Comparison of ENCODE assay signal across 10 mouse cellular contexts in genomic region chr13:93840146-93840545, GRCm38 (mm10).
DNase-seq lines count a peak whose midpoint lies in the region; ATAC-seq lines count a peak whose summit lies in the region.
"Had no signal": no experiment of that assay in that cellular context is flagged by ENCODE, and none has a peak within 500 bp of the region (broad histone marks: within the 10 kb centered on the region; RNA-seq: fewer than 3 reads in every experiment).

No protein-coding gene starts in this region.

- no peak for ATAC-seq in forebrain, embryonic 12.5 days (ENCODE audit: low FRiP score)
- ATAC-seq in forebrain, embryonic 11.5 days (replicated peaks; ENCODE audit: low FRiP score), result no peak
- ATAC-seq in midbrain, embryonic 12.5 days (ENCODE audit: low FRiP score, low read depth), result no peak
- no peak for ATAC-seq in midbrain, embryonic 16.5 days

- 74% methylated on average over 2 of the region's 2 CpGs for WGBS in forebrain, embryonic 12.5 days
- 86% methylated on average over 2 of the region's 2 CpGs for WGBS in forebrain, embryonic 11.5 days
- WGBS in midbrain, embryonic 12.5 days, result 71% methylated on average over 2 of the region's 2 CpGs
- 72% methylated on average over 2 of the region's 2 CpGs for WGBS in midbrain, embryonic 16.5 days

- H3K27me3 ChIP-seq in forebrain, embryonic 12.5 days, result peaks cover 3% of the 10 kb centered on the region; the same call in 1 of the 2 replicates
- H3K27me3 ChIP-seq in forebrain, embryonic 11.5 days (ENCODE audit: control insufficient read depth, insufficient read depth, low read length), result no peaks in the 10 kb centered on the region
- H3K27me3 ChIP-seq in midbrain, embryonic 12.5 days, result no peaks in the 10 kb centered on the region; the same call in 1 of the 2 replicates
- H3K27me3 ChIP-seq in midbrain, embryonic 16.5 days (ENCODE audit: control insufficient read depth, insufficient read depth, low read depth, low read length), result no peaks in the 10 kb centered on the region

- no peaks in the 10 kb centered on the region for H3K36me3 ChIP-seq in forebrain, embryonic 12.5 days (replicated peaks)
- H3K36me3 ChIP-seq in forebrain, embryonic 11.5 days (ENCODE audit: control insufficient read depth, insufficient read depth, low read length), result no peaks in the 10 kb centered on the region
- H3K36me3 ChIP-seq in midbrain, embryonic 12.5 days, result no peaks in the 10 kb centered on the region
- no peaks in the 10 kb centered on the region for H3K36me3 ChIP-seq in midbrain, embryonic 16.5 days (ENCODE audit: control insufficient read depth, insufficient read depth, low read length)

- H3K4me3 ChIP-seq in forebrain, embryonic 12.5 days (replicated peaks), result no peak overlapping the region
- H3K4me3 ChIP-seq in forebrain, embryonic 11.5 days (ENCODE audit: low read depth, low read length), result no peak overlapping the region
- H3K4me3 ChIP-seq in midbrain, embryonic 12.5 days, result no peak overlapping the region
- H3K4me3 ChIP-seq in midbrain, embryonic 16.5 days (ENCODE audit: low read depth, low read length), result no peak overlapping the region

- no peak overlapping the region for H3K4me2 ChIP-seq in forebrain, embryonic 12.5 days
- no peak overlapping the region for H3K4me2 ChIP-seq in forebrain, embryonic 11.5 days (ENCODE audit: low read depth, low read length, severe bottlenecking)
- no peak overlapping the region for H3K4me2 ChIP-seq in midbrain, embryonic 12.5 days (replicated peaks)
- H3K4me2 ChIP-seq in midbrain, embryonic 16.5 days (ENCODE audit: low read length), result no peak overlapping the region

- no peaks in the 10 kb centered on the region for H3K9me3 ChIP-seq in forebrain, embryonic 12.5 days
- no peaks in the 10 kb centered on the region for H3K9me3 ChIP-seq in forebrain, embryonic 11.5 days (ENCODE audit: control insufficient read depth, low read length)
- H3K9me3 ChIP-seq in midbrain, embryonic 12.5 days, result 0 out of 2 replicates have a peak, but pooled peaks cover 9% of the 10 kb centered on the region
- no peaks in the 10 kb centered on the region for H3K9me3 ChIP-seq in midbrain, embryonic 16.5 days (replicated peaks; ENCODE audit: control insufficient read depth, low read length, poor library complexity, severe bottlenecking)

- no peak for DNase-seq in forebrain, embryonic 11.5 days (ENCODE audit: low spot score)
- DNase-seq in heart, postnatal 4 days, result peak; percentile 32
- DNase-seq in skeletal muscle tissue, adult 2 months (ENCODE audit: low read depth, low spot score), result peak; percentile 52
- DNase-seq in spleen, adult 18-20 months, result no peak
- no peak for DNase-seq in left cerebral cortex, adult 11 months (ENCODE audit: low spot score)
- DNase-seq: right cerebral cortex, postnatal 14 days had no signal

- peak overlapping the region; percentile 79; the same call in 1 of the 2 replicates for H3K27ac ChIP-seq in forebrain, embryonic 12.5 days
- H3K27ac ChIP-seq in forebrain, embryonic 11.5 days (ENCODE audit: low read depth, low read length), result no peak overlapping the region; the same call in 1 of the 2 replicates
- H3K27ac ChIP-seq in midbrain, embryonic 12.5 days (replicated peaks), result peak overlapping the region; percentile 73
- no peak overlapping the region for H3K27ac ChIP-seq in midbrain, embryonic 16.5 days (ENCODE audit: low read length)
- H3K27ac ChIP-seq: macrophage had no signal

- peaks cover 25% of the 10 kb centered on the region for H3K4me1 ChIP-seq in forebrain, embryonic 12.5 days
- peaks cover 5% of the 10 kb centered on the region for H3K4me1 ChIP-seq in forebrain, embryonic 11.5 days (replicated peaks; ENCODE audit: control insufficient read depth, insufficient read depth, low read length)
- peaks cover 20% of the 10 kb centered on the region for H3K4me1 ChIP-seq in midbrain, embryonic 12.5 days
- peaks cover 16% of the 10 kb centered on the region for H3K4me1 ChIP-seq in midbrain, embryonic 16.5 days (ENCODE audit: control insufficient read depth, insufficient read depth, low read length)

- H3K9ac ChIP-seq in forebrain, embryonic 12.5 days, result no peak overlapping the region
- no peak overlapping the region for H3K9ac ChIP-seq in forebrain, embryonic 11.5 days (ENCODE audit: low read length)
- H3K9ac ChIP-seq in midbrain, embryonic 12.5 days (replicated peaks), result no peak overlapping the region
- H3K9ac ChIP-seq in midbrain, embryonic 16.5 days (ENCODE audit: low read depth, low read length), result no peak overlapping the region

Comparison
In these comparisons a context has a peak if more than half of its experiments do, and no peak if none do; other contexts are left out.
1. H3K27ac ChIP-seq: peak in forebrain, embryonic 12.5 days (single experiment) and midbrain, embryonic 12.5 days (single experiment); none in forebrain, embryonic 11.5 days (single experiment) and midbrain, embryonic 16.5 days (single experiment).
2. DNase-seq: peak in heart, postnatal 4 days (single experiment) and skeletal muscle tissue, adult 2 months (single experiment); none in forebrain, embryonic 11.5 days (single experiment), spleen, adult 18-20 months (0 of 2) and left cerebral cortex, adult 11 months (single experiment).